Mouse (Mus musculus) intestine, embryonic 16.5 days (tissue): ENCODE measurements around the gene Ppp1cb. TPM values are rescaled to one million over a fixed set of nuclear protein-coding genes. Genes with fewer than 3 reads are reported as not detected.
A peak's percentile ranks its signal among the peaks of the same experiment; 100 is the strongest.

ENCODE experiments used
- ATAC-seq: fragments of 200-750 bp; cut with Nextera tagmentation; 2 replicates; pipeline ENCODE4 v1.8.0; 2017; ENCODE audit warnings: moderate TSS enrichment, moderate library complexity
- H3K27ac ChIP-seq: fragments of 300-500 bp; sonication (generic); 2 replicates; pipeline ENCODE4 v1.5.1; 2014; ENCODE audit warnings: mild to moderate bottlenecking, low read length
- H3K27me3 ChIP-seq: fragments of 300-500 bp; sonication (generic); replicated peaks from 2 replicates; pipeline ENCODE4 v1.6.1; 2014; ENCODE audit warnings: low read length, control low read depth, mixed read lengths; ENCODE audit not compliant: control insufficient read depth, insufficient read depth
- H3K36me3 ChIP-seq: fragments of 300-500 bp; sonication (generic); 2 replicates; pipeline ENCODE4 v1.6.1; 2014; ENCODE audit warnings: low read length, control low read depth; ENCODE audit not compliant: control insufficient read depth, insufficient read depth
- H3K4me1 ChIP-seq: fragments of 300-500 bp; sonication (generic); 2 replicates; pipeline ENCODE4 v1.6.1; 2014; ENCODE audit warnings: low read length, control low read depth, mixed read lengths; ENCODE audit not compliant: control insufficient read depth, insufficient read depth
- H3K4me2 ChIP-seq: fragments of 300-500 bp; sonication (generic); 2 replicates; pipeline ENCODE4 v1.6.1; 2014; ENCODE audit warnings: low read depth, low read length, control low read depth
- H3K4me3 ChIP-seq: fragments of 300-500 bp; sonication (generic); 2 replicates; pipeline ENCODE4 v1.5.1; 2014; ENCODE audit warnings: mild to moderate bottlenecking, low read length
- H3K9ac ChIP-seq: fragments of 300-500 bp; sonication (generic); 2 replicates; pipeline ENCODE4 v1.6.1; 2014; ENCODE audit warnings: low read depth, low read length
- H3K9me3 ChIP-seq: fragments of 300-500 bp; sonication (generic); 2 replicates; pipeline ENCODE4 v1.6.1; 2016; ENCODE audit warnings: low read length, control low read depth; ENCODE audit not compliant: control insufficient read depth
- WGBS: fragments of 180-500 bp; shearing (Covaris S2); extraction: QIAGEN DNeasy Blood & Tissue Kit; methylation state at CpG from one replicate; pipeline ENCODE4 v1.1.7; 2014; 5-methylcytosine and 5-hydroxymethylcytosine counted together
- polyA plus RNA-seq: library from polyadenylated mRNA; unstranded; fragments of >200 nt; fragmentation: Nextera tagmentation; extraction: Ambion mirVana; gene quantifications from 2 replicates; pipeline ENCODE4 v1.2.1, GENCODE M21; 2015

Ppp1cb gene
- polyA plus RNA-seq, 1 experiment from 2014 or later, result 168 TPM

GRCm38 (mm10) chr5:32472332-32473028 is 13.8 kb downstream of the Ppp1cb start:
- Histone ChIP-seq H3K36me3 (no peaks in the 10 kb centered on the region), H3K4me3 (no peak overlapping the region), H3K4me2 (no peak overlapping the region), H3K9me3 (no peaks in the 10 kb centered on the region), H3K27me3 (no peaks in the 10 kb centered on the region), H3K4me1 (peaks cover 10% of the 10 kb centered on the region), H3K9ac (no peak overlapping the region), H3K27ac (no peak overlapping the region)
- ATAC-seq, result peak; percentile 88
- WGBS, result 72% methylated on average over 4 of the region's 4 CpGs

DNA sequence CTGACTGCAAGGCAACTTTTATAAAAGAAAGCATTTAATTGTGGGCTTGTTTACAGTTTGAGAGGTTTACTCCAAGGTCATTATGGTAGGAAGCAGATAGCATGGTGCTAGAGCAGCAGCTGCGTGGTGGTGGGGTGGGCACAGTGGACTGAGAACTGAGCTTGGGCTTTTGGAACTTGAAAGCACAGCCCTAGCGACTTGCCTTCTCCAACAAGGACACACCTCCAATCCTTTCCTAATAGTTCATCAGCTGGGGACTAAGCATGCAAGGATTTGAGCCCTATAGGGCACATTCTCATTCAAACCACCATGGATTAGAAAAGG is 14.3 kb downstream of the Ppp1cb start:
- Histone ChIP-seq H3K4me2 (no peak overlapping the region), H3K4me1 (peaks cover 10% of the 10 kb centered on the region), H3K36me3 (no peaks in the 10 kb centered on the region), H3K9ac (no peak overlapping the region), H3K9me3 (no peaks in the 10 kb centered on the region), H3K27ac (no peak overlapping the region), H3K4me3 (no peak overlapping the region), H3K27me3 (no peaks in the 10 kb centered on the region)
- 0 out of 2 replicates have a peak, but pooled peaks have one; percentile 19 for ATAC-seq
- 79% methylated on average over 2 of the region's 2 CpGs for WGBS

GRCm38 (mm10) chr5:32476501-32476900 is 17.9 kb downstream of the Ppp1cb start:
- H3K9ac ChIP-seq, result no peak overlapping the region
- no peak overlapping the region for H3K4me2 ChIP-seq
- peaks cover 7% of the 10 kb centered on the region; the same call in 1 of the 2 replicates for H3K36me3 ChIP-seq
- no peaks in the 10 kb centered on the region for H3K27me3 ChIP-seq
- peaks cover 10% of the 10 kb centered on the region for H3K4me1 ChIP-seq
- H3K27ac ChIP-seq, result no peak overlapping the region
- no peak overlapping the region for H3K4me3 ChIP-seq
- ATAC-seq, result no peak
- no peaks in the 10 kb centered on the region for H3K9me3 ChIP-seq

DNA sequence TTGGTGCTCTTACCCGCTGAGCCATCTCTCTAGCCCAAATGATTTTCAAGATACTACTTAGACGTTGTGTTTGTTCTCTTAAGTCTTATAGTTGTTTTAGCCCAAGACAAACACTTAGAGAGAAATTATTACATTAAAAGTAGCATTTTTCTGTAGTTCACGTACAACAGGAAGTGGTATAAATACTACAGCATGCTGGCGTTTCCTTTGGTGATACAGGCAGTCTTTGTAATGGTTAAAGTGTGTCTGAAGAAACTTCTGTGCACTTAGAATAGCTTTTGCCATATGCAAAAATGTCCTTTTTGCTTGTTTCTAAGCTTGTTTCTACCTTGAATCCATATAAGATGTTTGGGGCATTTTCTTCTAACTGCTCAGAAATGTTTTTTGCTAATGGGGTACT is 20.3 kb downstream of the Ppp1cb start:
- H3K4me1 ChIP-seq, result peaks cover 5% of the 10 kb centered on the region
- H3K9ac ChIP-seq, result no peak overlapping the region
- no peaks in the 10 kb centered on the region for H3K9me3 ChIP-seq
- no peak overlapping the region for H3K4me3 ChIP-seq
- H3K36me3 ChIP-seq, result peaks cover 7% of the 10 kb centered on the region; the same call in 1 of the 2 replicates
- 87% methylated on average over 4 of the region's 4 CpGs for WGBS
- no peaks in the 10 kb centered on the region for H3K27me3 ChIP-seq
- H3K4me2 ChIP-seq, result no peak overlapping the region
- ATAC-seq, result no peak
- no peak overlapping the region for H3K27ac ChIP-seq

DNA sequence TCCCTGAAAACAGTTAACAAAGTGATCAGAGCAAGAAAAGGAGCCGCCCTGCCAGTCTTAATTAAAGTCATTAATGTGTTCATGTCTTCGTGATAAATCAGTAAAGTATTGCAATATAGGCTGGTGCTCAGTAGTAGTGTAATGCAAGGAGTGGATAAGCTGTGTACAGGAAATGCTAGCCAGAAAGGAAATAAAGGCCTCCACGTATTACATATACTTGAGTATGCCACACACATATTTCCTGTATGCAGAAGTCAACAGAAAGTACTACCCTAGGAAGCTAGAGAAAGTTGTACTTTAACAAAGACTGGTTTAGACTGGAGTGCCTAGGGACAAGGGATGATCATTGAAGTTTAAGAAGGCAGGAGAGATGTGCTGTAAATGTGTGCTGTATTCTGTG is 26.8 kb downstream of the Ppp1cb start:
- H3K9ac ChIP-seq, result no peak overlapping the region
- no peak for ATAC-seq
- no peak overlapping the region for H3K4me2 ChIP-seq
- no peaks in the 10 kb centered on the region for H3K27me3 ChIP-seq
- no peaks in the 10 kb centered on the region for H3K9me3 ChIP-seq
- H3K4me1 ChIP-seq, result no peaks in the 10 kb centered on the region
- WGBS, result 90% methylated on average over 3 of the region's 3 CpGs
- H3K4me3 ChIP-seq, result no peak overlapping the region
- H3K36me3 ChIP-seq, result peaks cover 16% of the 10 kb centered on the region; the same call in 1 of the 2 replicates
- H3K27ac ChIP-seq, result no peak overlapping the region

- no peaks in the 10 kb centered on the region for H3K27me3 ChIP-seq
- no peak overlapping the region for H3K4me3 ChIP-seq
- H3K9ac ChIP-seq, result no peak overlapping the region
- peaks cover 11% of the 10 kb centered on the region; the same call in 1 of the 2 replicates for H3K36me3 ChIP-seq
- H3K9me3 ChIP-seq, result no peaks in the 10 kb centered on the region
- no peak overlapping the region for H3K27ac ChIP-seq
- ATAC-seq, result no peak
- no peaks in the 10 kb centered on the region for H3K4me1 ChIP-seq
- H3K4me2 ChIP-seq, result no peak overlapping the region
- 85% methylated on average over 2 of the region's 2 CpGs for WGBS
Observed at GRCm38 (mm10) chr5:32488044-32488443, 29.4 kb downstream of the Ppp1cb start.

DNA sequence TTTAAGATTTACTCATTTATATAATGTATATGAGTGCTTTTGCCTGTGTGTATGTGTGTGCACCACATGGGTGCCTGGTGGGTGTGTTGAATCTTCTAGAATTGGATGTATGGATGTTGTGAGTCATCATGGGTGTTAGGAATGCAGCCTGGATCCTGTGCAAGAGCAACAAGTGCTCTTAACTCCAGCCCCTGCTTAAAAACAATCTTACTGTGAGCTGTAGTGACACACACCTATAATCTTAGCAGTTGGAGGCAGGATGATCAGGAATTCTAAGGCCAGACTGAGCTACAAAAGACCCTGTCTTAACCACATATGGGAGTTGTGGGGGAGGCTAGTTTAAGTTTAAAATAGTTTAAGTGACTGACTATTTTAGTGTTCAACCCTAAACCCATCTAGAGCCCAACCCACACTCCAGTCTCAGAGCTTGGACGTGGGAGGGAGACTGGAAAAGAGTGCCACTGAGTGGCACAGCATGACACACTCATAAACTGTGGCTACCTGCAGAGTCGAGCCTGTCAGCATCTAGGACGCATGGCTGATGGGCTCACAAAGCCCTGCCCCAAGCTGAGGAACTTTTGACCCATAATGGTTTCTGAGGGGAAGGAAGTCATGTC is 35.5 kb downstream of the Ppp1cb start:
- H3K9me3 ChIP-seq, result no peaks in the 10 kb centered on the region
- no peaks in the 10 kb centered on the region for H3K4me1 ChIP-seq
- 72% methylated on average over 3 of the region's 3 CpGs for WGBS
- H3K4me3 ChIP-seq, result no peak overlapping the region
- H3K27me3 ChIP-seq, result no peaks in the 10 kb centered on the region
- peaks cover 8% of the 10 kb centered on the region; the same call in 1 of the 2 replicates for H3K36me3 ChIP-seq
- no peak overlapping the region for H3K4me2 ChIP-seq
- H3K27ac ChIP-seq, result no peak overlapping the region
- no peak for ATAC-seq
- H3K9ac ChIP-seq, result no peak overlapping the region

- no peak overlapping the region for H3K9ac ChIP-seq
Observed at GRCm38 (mm10) chr5:32508766-32509165, 50.1 kb downstream of the Ppp1cb start.

DNA sequence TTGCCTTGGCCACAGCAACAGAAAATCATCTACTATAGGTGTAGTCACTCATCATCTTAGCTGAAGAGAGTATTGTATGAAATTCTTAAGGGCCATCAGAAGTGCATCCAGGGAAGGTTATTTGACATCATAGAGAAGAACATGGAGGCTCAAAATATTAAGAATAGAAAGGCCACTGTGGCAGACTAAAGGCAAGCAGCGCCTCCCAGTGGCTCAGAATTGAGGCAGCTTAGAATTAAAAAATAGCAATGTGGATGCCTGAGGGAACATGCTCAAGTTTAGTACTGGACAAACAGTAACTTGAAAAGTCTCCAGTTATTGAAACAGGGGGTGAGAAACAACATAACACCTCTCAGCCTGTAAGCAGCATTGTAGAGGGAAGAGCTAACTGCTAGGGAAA is 61.7 kb downstream of the Ppp1cb start:
- Histone ChIP-seq H3K27me3 (no peaks in the 10 kb centered on the region), H3K4me2 (no peak overlapping the region), H3K4me3 (no peak overlapping the region), H3K27ac (no peak overlapping the region), H3K4me1 (no peaks in the 10 kb centered on the region), H3K9ac (no peak overlapping the region), H3K36me3 (no peaks in the 10 kb centered on the region), H3K9me3 (no peaks in the 10 kb centered on the region)
- WGBS, result 64% methylated on average over 1 of the region's 1 CpGs
- no peak for ATAC-seq

More at GRCm38 (mm10) chr5:32508766-32509165, 50.1 kb downstream of the Ppp1cb start:
- Histone ChIP-seq H3K36me3 (no peaks in the 10 kb centered on the region), H3K9me3 (no peaks in the 10 kb centered on the region), H3K27ac (no peak overlapping the region), H3K27me3 (no peaks in the 10 kb centered on the region), H3K4me1 (no peaks in the 10 kb centered on the region), H3K4me3 (no peak overlapping the region), H3K4me2 (no peak overlapping the region)
- no peak for ATAC-seq
- 52% methylated on average over 3 of the region's 3 CpGs for WGBS
